Mouse (Mus musculus): Measurements from ENCODE around the gene Slc16a6.

DNA sequence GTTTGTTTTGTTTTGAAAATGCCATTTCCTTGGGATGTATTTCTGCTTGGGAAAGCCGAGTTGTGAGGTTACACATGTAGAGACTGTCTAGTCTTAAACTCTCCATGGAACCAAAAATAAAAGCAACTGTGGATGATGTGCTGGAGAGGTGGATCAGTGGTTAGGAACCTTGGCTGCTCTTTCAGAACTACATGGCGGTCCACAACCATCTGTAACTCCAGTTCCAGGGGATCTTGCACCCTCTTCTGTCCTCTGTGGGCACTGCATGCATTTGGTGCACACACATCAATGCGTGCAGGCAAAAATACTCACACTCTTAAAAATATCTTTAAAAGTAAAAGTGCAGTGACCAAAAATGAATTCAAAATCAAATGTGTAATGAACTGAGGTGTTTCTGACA lies 32.3 kb downstream of the Slc16a6 start:
- no peak for TF ChIP-seq POLR2A (IDR thresholded peaks at IDR 0.05; ENCODE audit: insufficient read depth, low read depth, low read length)
- peak; percentile 68 for TF ChIP-seq CTCF (IDR thresholded peaks at IDR 0.05)
